Mouse (Mus musculus) erythroblast, embryonic 14.5 days (primary cell): ENCODE results near the gene Creb3.

Experiments
- GATA1 ChIP-seq: IDR thresholded peaks from 2 replicates; pipeline ENCODE4 v1.6.1; 2012; ENCODE audit warnings: low read length, inconsistent platforms, mixed read lengths
- TAL1 ChIP-seq: IDR thresholded peaks from 3 replicates; pipeline ENCODE4 v1.6.1; 2012; ENCODE audit warnings: low read length, inconsistent platforms, mixed read lengths

- TF ChIP-seq GATA1 = no peak
- no peak for TF ChIP-seq TAL1
These were observed 22.6 kb downstream of the Creb3 start, which contains the start of gene Msmp for GRCm38 (mm10) chr4:43584444-43585416.
